Comparison of ENCODE assay signal across 24 mouse cellular contexts in the genomic region with DNA sequence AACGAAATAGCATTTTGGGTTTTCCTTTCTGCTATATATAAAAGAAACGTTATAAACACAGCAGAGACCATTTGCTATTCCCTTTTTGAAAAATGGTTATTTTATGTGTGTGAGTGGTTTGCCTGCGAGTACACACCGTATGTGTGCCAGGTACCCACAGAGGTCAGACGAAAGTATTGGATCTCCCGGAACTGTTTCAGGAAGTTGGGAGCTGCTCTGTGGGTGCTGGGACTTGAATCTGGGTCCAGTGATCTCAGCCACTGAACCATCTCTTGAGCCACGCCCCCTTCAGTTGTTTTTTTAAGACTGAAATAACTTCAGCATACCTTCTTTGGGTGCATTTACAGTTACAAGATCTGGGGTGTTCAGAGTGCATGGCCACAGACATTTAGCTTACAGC. TPM values are rescaled to one million over a fixed set of nuclear protein-coding genes. Genes with fewer than 3 reads are reported as not detected.
DNase-seq lines count a peak whose midpoint lies in the region; ATAC-seq and TF ChIP-seq lines count a peak whose summit lies in the region.
"Had no signal": no experiment of that assay in that cellular context is flagged by ENCODE, and none has a peak within 500 bp of the region (broad histone marks: within the 10 kb centered on the region; RNA-seq: fewer than 3 reads in every experiment).

No protein-coding gene starts in this region.

- no peak overlapping the region; the same call in 1 of the 2 replicates for H3K4me2 ChIP-seq in embryonic facial prominence, embryonic 14.5 days (ENCODE audit: low read depth, low read length)

- no peak overlapping the region for H3K9ac ChIP-seq in embryonic facial prominence, embryonic 14.5 days (ENCODE audit: low read depth, low read length)
- H3K9ac ChIP-seq: neural tube, embryonic 12.5 days had no signal

- H3K4me3 ChIP-seq in heart, embryonic 10.5 days: peak overlapping the region; percentile 58
- H3K4me3 ChIP-seq in kidney, adult 2 months (ENCODE audit: insufficient read depth, low read depth, low read length): 0 out of 2 replicates have a peak overlapping the region, but pooled peaks have one; percentile 27
- peak overlapping the region; percentile 22; the same call in 1 of the 2 replicates for H3K4me3 ChIP-seq in embryonic facial prominence, embryonic 14.5 days (ENCODE audit: low read depth, low read length)
- H3K4me3 ChIP-seq: erythroblast, embryonic 14.5 days; neural tube, embryonic 12.5 days had no signal

- peaks cover 4% of the 10 kb centered on the region; the same call in 1 of the 2 replicates for H3K4me1 ChIP-seq in heart, embryonic 10.5 days
- peaks cover 5% of the 10 kb centered on the region; the same call in 1 of the 2 replicates for H3K4me1 ChIP-seq in kidney, adult 2 months (ENCODE audit: control insufficient read depth, insufficient read depth, low read length)
- peaks cover 4% of the 10 kb centered on the region; the same call in 1 of the 2 replicates for H3K4me1 ChIP-seq in embryonic facial prominence, embryonic 14.5 days (ENCODE audit: control insufficient read depth, insufficient read depth, low read length)
- H3K4me1 ChIP-seq: neural tube, embryonic 12.5 days had no signal

- ATAC-seq in embryonic facial prominence, embryonic 14.5 days (ENCODE audit: low read depth): no peak
- ATAC-seq: forebrain, embryonic 16.5 days had no signal

- no peak for TF ChIP-seq CTCF in kidney, adult 2 months (conservative IDR thresholded peaks at IDR 0.05; ENCODE audit: insufficient read depth, insufficient read length, low read depth, low read length)

- WGBS in heart, embryonic 10.5 days: 68% methylated on average over 7 of the region's 7 CpGs
- WGBS in kidney, adult 2 months: 39% methylated on average over 7 of the region's 7 CpGs
- WGBS in embryonic facial prominence, embryonic 14.5 days: 74% methylated on average over 7 of the region's 7 CpGs

- intact Hi-C loops in heart, postnatal 10 days (cut with DNase I): no loop called here

- TF ChIP-seq POLR2A in kidney, adult 2 months (IDR thresholded peaks at IDR 0.05; ENCODE audit: low read depth, low read length): no peak

- no peaks in the 10 kb centered on the region for H3K9me3 ChIP-seq in heart, embryonic 10.5 days
- H3K9me3 ChIP-seq in embryonic facial prominence, embryonic 14.5 days (ENCODE audit: control insufficient read depth, low read length): no peaks in the 10 kb centered on the region
- H3K9me3 ChIP-seq: neural tube, embryonic 12.5 days had no signal

- no peak for DNase-seq in heart, embryonic 10.5 days (ENCODE audit: low spot score)
- DNase-seq in heart, postnatal 10 days: no peak
- peak; percentile 57 for DNase-seq in kidney, adult 2 months
- no peak for DNase-seq in kidney, postnatal 14 days
- DNase-seq in embryonic facial prominence, embryonic 14.5 days (ENCODE audit: low spot score): no peak
- DNase-seq in kidney, postnatal 25 days: peak; percentile 31 to 44
- DNase-seq in cerebellum, postnatal 14 days: no peak
- no peak for DNase-seq in thymus, postnatal 0 days (ENCODE audit: low spot score)
- DNase-seq: cerebellum, adult 9-11 months; midbrain, embryonic 14.5 days; right cerebral cortex, postnatal 25 days had no signal

- H3K27me3 ChIP-seq in heart, embryonic 10.5 days (ENCODE audit: insufficient read depth, poor library complexity, severe bottlenecking): no peaks in the 10 kb centered on the region
- no peaks in the 10 kb centered on the region for H3K27me3 ChIP-seq in kidney, adult 2 months (replicated peaks; ENCODE audit: control insufficient read depth, insufficient read depth, low read length)
- H3K27me3 ChIP-seq in embryonic facial prominence, embryonic 14.5 days (replicated peaks; ENCODE audit: control insufficient read depth, insufficient read depth, low read length): no peaks in the 10 kb centered on the region
- H3K27me3 ChIP-seq: neural tube, embryonic 12.5 days had no signal

- no peaks in the 10 kb centered on the region for H3K36me3 ChIP-seq in heart, embryonic 10.5 days
- H3K36me3 ChIP-seq in kidney, adult 2 months (ENCODE audit: control insufficient read depth, insufficient read depth, low read length): no peaks in the 10 kb centered on the region; the same call in 1 of the 2 replicates
- no peaks in the 10 kb centered on the region for H3K36me3 ChIP-seq in embryonic facial prominence, embryonic 14.5 days (ENCODE audit: control insufficient read depth, insufficient read depth, low read length)
- H3K36me3 ChIP-seq: neural tube, embryonic 12.5 days had no signal

- H3K27ac ChIP-seq in heart, embryonic 10.5 days: no peak overlapping the region
- H3K27ac ChIP-seq in kidney, adult 2 months (ENCODE audit: insufficient read depth, low read depth, low read length): no peak overlapping the region
- H3K27ac ChIP-seq in embryonic facial prominence, embryonic 14.5 days (replicated peaks; ENCODE audit: low read depth, low read length): no peak overlapping the region
- H3K27ac ChIP-seq: neural tube, embryonic 12.5 days had no signal

RNA-seq across cellular contexts. Expression of a gene that starts 0.9 kb away (rescaled TPM):
- 12.3 and 12.4 TPM in 2 replicates for polyA plus RNA-seq in heart, embryonic 10.5 days (2016; fragmentation: Nextera tagmentation; extraction: Ambion mirVana)
- 1 to 10 TPM; 1.5 to 2.1 TPM for total RNA-seq in heart, postnatal 10 days (2021)
- 69.6 and 78.5 TPM in 2 replicates for polyA plus RNA-seq in kidney, adult 2 months (2012; rRNA removed)
- polyA plus RNA-seq in embryonic facial prominence, embryonic 14.5 days (2014; fragmentation: Nextera tagmentation; extraction: Ambion mirVana): 1.1 and 1.2 TPM in 2 replicates
- polyA plus RNA-seq in thymus, postnatal 0 days (2015; fragmentation: Nextera tagmentation; extraction: Ambion mirVana): 0.07 and 0.15 TPM in 2 replicates
- polyA plus RNA-seq: erythroblast, embryonic 14.5 days had no signal

RNA-seq across cellular contexts. Expression of a gene that starts 24.8 kb away (rescaled TPM):
- polyA plus RNA-seq in heart, embryonic 10.5 days (2016; fragmentation: Nextera tagmentation; extraction: Ambion mirVana): not detected in 2 replicates
- not detected for total RNA-seq in heart, postnatal 10 days (2021)
- polyA plus RNA-seq in kidney, adult 2 months (2012; rRNA removed): not detected in 2 replicates
- not detected in 2 replicates for polyA plus RNA-seq in embryonic facial prominence, embryonic 14.5 days (2014; fragmentation: Nextera tagmentation; extraction: Ambion mirVana)
- polyA plus RNA-seq in thymus, postnatal 0 days (2015; fragmentation: Nextera tagmentation; extraction: Ambion mirVana): not detected in 2 replicates
- total RNA-seq: adrenal gland, adult 8-10 months; gastrocnemius, adult 18-20 months; heart, adult 18-20 months; layer of hippocampus, postnatal 25 days; left cerebral cortex, postnatal 36 days; megakaryocyte progenitor cell, adult 5-6 weeks had no signal
- polyA plus RNA-seq: C2C12; erythroblast, embryonic 14.5 days; forebrain, embryonic 16.5 days; hindbrain, embryonic 11.5 days; large intestine, adult 2 months; liver, embryonic 16.5 days; midbrain, embryonic 14.5 days; neural tube, embryonic 12.5 days had no signal

RNA-seq across cellular contexts. Expression of a gene that starts 43.0 kb away (rescaled TPM):
- 0.14 TPM in 1 of 2 replicates, not detected in the other for polyA plus RNA-seq in heart, embryonic 10.5 days (2016; fragmentation: Nextera tagmentation; extraction: Ambion mirVana)
- not detected for total RNA-seq in heart, postnatal 10 days (2021)
- not detected in 2 replicates for polyA plus RNA-seq in kidney, adult 2 months (2012; rRNA removed)
- 0.21 TPM in 1 of 2 replicates, not detected in the other for polyA plus RNA-seq in embryonic facial prominence, embryonic 14.5 days (2014; fragmentation: Nextera tagmentation; extraction: Ambion mirVana)
- polyA plus RNA-seq in thymus, postnatal 0 days (2015; fragmentation: Nextera tagmentation; extraction: Ambion mirVana): not detected in 2 replicates
- total RNA-seq: adrenal gland, adult 8-10 months; gastrocnemius, adult 18-20 months; heart, adult 18-20 months; layer of hippocampus, postnatal 25 days; left cerebral cortex, postnatal 36 days; megakaryocyte progenitor cell, adult 5-6 weeks had no signal
- polyA plus RNA-seq: C2C12; erythroblast, embryonic 14.5 days; forebrain, embryonic 16.5 days; hindbrain, embryonic 11.5 days; large intestine, adult 2 months; liver, embryonic 16.5 days; midbrain, embryonic 14.5 days; neural tube, embryonic 12.5 days had no signal

RNA-seq across cellular contexts. Expression of a gene that starts 44.1 kb away (rescaled TPM):
- not detected in 2 replicates for polyA plus RNA-seq in heart, embryonic 10.5 days (2016; fragmentation: Nextera tagmentation; extraction: Ambion mirVana)
- total RNA-seq in heart, postnatal 10 days (2021): not detected
- polyA plus RNA-seq in kidney, adult 2 months (2012; rRNA removed): 0.57 and 0.59 TPM in 2 replicates
- polyA plus RNA-seq in embryonic facial prominence, embryonic 14.5 days (2014; fragmentation: Nextera tagmentation; extraction: Ambion mirVana): 0.13 and 0.14 TPM in 2 replicates
- 0.53 and 0.88 TPM in 2 replicates for polyA plus RNA-seq in thymus, postnatal 0 days (2015; fragmentation: Nextera tagmentation; extraction: Ambion mirVana)
- polyA plus RNA-seq: C2C12; erythroblast, embryonic 14.5 days; forebrain, embryonic 16.5 days; midbrain, embryonic 14.5 days; neural tube, embryonic 12.5 days had no signal

RNA-seq across cellular contexts. Expression of a gene that starts 54.0 kb away (rescaled TPM):
- polyA plus RNA-seq in heart, embryonic 10.5 days (2016; fragmentation: Nextera tagmentation; extraction: Ambion mirVana): not detected in 2 replicates
- total RNA-seq in heart, postnatal 10 days (2021): not detected
- not detected in 2 replicates for polyA plus RNA-seq in kidney, adult 2 months (2012; rRNA removed)
- not detected in 2 replicates for polyA plus RNA-seq in embryonic facial prominence, embryonic 14.5 days (2014; fragmentation: Nextera tagmentation; extraction: Ambion mirVana)
- polyA plus RNA-seq in thymus, postnatal 0 days (2015; fragmentation: Nextera tagmentation; extraction: Ambion mirVana): not detected in 2 replicates
- total RNA-seq: adrenal gland, adult 8-10 months; gastrocnemius, adult 18-20 months; heart, adult 18-20 months; layer of hippocampus, postnatal 25 days; left cerebral cortex, postnatal 36 days; megakaryocyte progenitor cell, adult 5-6 weeks had no signal
- polyA plus RNA-seq: C2C12; erythroblast, embryonic 14.5 days; forebrain, embryonic 16.5 days; hindbrain, embryonic 11.5 days; large intestine, adult 2 months; liver, embryonic 16.5 days; midbrain, embryonic 14.5 days; neural tube, embryonic 12.5 days had no signal

Comparison
In these comparisons a context has a peak if more than half of its experiments do, and no peak if none do; other contexts are left out.
1. DNase-seq: peak in kidney, adult 2 months (single experiment) and kidney, postnatal 25 days (2 of 2); none in heart, embryonic 10.5 days (single experiment), heart, postnatal 10 days (0 of 2), kidney, postnatal 14 days (single experiment), embryonic facial prominence, embryonic 14.5 days (single experiment), cerebellum, postnatal 14 days (0 of 2) and thymus, postnatal 0 days (single experiment).
2. Peak in every context shown above with its lines, with median percentiles within 50 percentile points of each other: H3K4me3 ChIP-seq.